Mouse (Mus musculus): Measurements from ENCODE around the gene Zp1. TPM values are rescaled to one million over a fixed set of nuclear protein-coding genes. Genes with fewer than 3 reads are reported as not detected.

The Zp1 gene
- polyA plus RNA-seq, 1 experiment from 2014 or later: 0.10 TPM

- Histone ChIP-seq H3K27ac (no peak overlapping the region), H3K4me3 (no peak overlapping the region), H3K9ac (no peak overlapping the region), H3K9me3 (no peaks in the 10 kb centered on the region), H3K27me3 (no peaks in the 10 kb centered on the region), H3K36me3 (no peaks in the 10 kb centered on the region), H3K4me1 (no peaks in the 10 kb centered on the region), H3K4me2 (replicated peaks) (no peak overlapping the region)
- no peak for ATAC-seq (ENCODE audit: insufficient number of reproducible peaks, insufficient read depth, low FRiP score, low TSS enrichment)
- WGBS: 85% methylated on average over 10 of the region's 10 CpGs
Observed at GRCm38 (mm10) chr19:10918321-10918991, 2.0 kb downstream of the Zp1 start.

GRCm38 (mm10) chr19:10916506-10916905 is 3.9 kb downstream of the Zp1 start:
- no peaks in the 10 kb centered on the region for H3K9me3 ChIP-seq
- H3K4me2 ChIP-seq (replicated peaks): no peak overlapping the region

GRCm38 (mm10) chr19:10914870-10915269 is 5.6 kb downstream of the Zp1 start:
- no peak overlapping the region for H3K9ac ChIP-seq
- H3K4me3 ChIP-seq: no peak overlapping the region
- no peaks in the 10 kb centered on the region for H3K27me3 ChIP-seq
- 71% methylated on average over 2 of the region's 2 CpGs for WGBS
- no peaks in the 10 kb centered on the region for H3K4me1 ChIP-seq
- no peaks in the 10 kb centered on the region for H3K36me3 ChIP-seq
- no peaks in the 10 kb centered on the region for H3K9me3 ChIP-seq
- H3K27ac ChIP-seq: no peak overlapping the region
- no peak overlapping the region for H3K4me2 ChIP-seq (replicated peaks)
- no peak for ATAC-seq (ENCODE audit: insufficient number of reproducible peaks, insufficient read depth, low FRiP score, low TSS enrichment)

More at GRCm38 (mm10) chr19:10916506-10916905, 3.9 kb downstream of the Zp1 start:
- Histone ChIP-seq H3K4me1 (no peaks in the 10 kb centered on the region), H3K36me3 (no peaks in the 10 kb centered on the region), H3K27ac (no peak overlapping the region), H3K27me3 (no peaks in the 10 kb centered on the region), H3K4me3 (no peak overlapping the region), H3K9ac (no peak overlapping the region)
- 73% methylated on average over 5 of the region's 5 CpGs for WGBS
- ATAC-seq (ENCODE audit: insufficient number of reproducible peaks, insufficient read depth, low FRiP score, low TSS enrichment): no peak

GRCm38 (mm10) chr19:10914291-10914690 is 6.1 kb downstream of the Zp1 start:
- 68% methylated on average over 7 of the region's 7 CpGs for WGBS
- no peak for ATAC-seq (ENCODE audit: insufficient number of reproducible peaks, insufficient read depth, low FRiP score, low TSS enrichment)
- Histone ChIP-seq H3K9me3 (no peaks in the 10 kb centered on the region), H3K27me3 (no peaks in the 10 kb centered on the region), H3K4me3 (no peak overlapping the region), H3K36me3 (no peaks in the 10 kb centered on the region), H3K4me1 (no peaks in the 10 kb centered on the region), H3K9ac (no peak overlapping the region), H3K27ac (no peak overlapping the region), H3K4me2 (replicated peaks) (no peak overlapping the region)

- H3K9me3 ChIP-seq: no peaks in the 10 kb centered on the region
- H3K4me1 ChIP-seq: no peaks in the 10 kb centered on the region
- no peak overlapping the region for H3K4me2 ChIP-seq (replicated peaks)
- no peak overlapping the region for H3K9ac ChIP-seq
- H3K4me3 ChIP-seq: no peak overlapping the region
- WGBS: 70% methylated on average over 6 of the region's 6 CpGs
- no peak for ATAC-seq (ENCODE audit: insufficient number of reproducible peaks, insufficient read depth, low FRiP score, low TSS enrichment)
- H3K27me3 ChIP-seq: no peaks in the 10 kb centered on the region
- peaks cover 43% of the 10 kb centered on the region for H3K36me3 ChIP-seq
- peak overlapping the region; percentile 74 for H3K27ac ChIP-seq
Observed at GRCm38 (mm10) chr19:10909087-10909721, 11.2 kb downstream of the Zp1 start.

- no peak overlapping the region for H3K9ac ChIP-seq
- ATAC-seq (ENCODE audit: insufficient number of reproducible peaks, insufficient read depth, low FRiP score, low TSS enrichment): no peak
- H3K27me3 ChIP-seq: no peaks in the 10 kb centered on the region
Observed at GRCm38 (mm10) chr19:10907891-10908290, 12.5 kb downstream of the Zp1 start.

GRCm38 (mm10) chr19:10905728-10906000 is 14.8 kb downstream of the Zp1 start:
- no peak for ATAC-seq (ENCODE audit: insufficient number of reproducible peaks, insufficient read depth, low FRiP score, low TSS enrichment)
- 87% methylated on average over 5 of the region's 5 CpGs for WGBS
- Histone ChIP-seq H3K27me3 (no peaks in the 10 kb centered on the region), H3K27ac (peak overlapping the region; percentile 68), H3K9me3 (no peaks in the 10 kb centered on the region), H3K4me2 (replicated peaks) (no peak overlapping the region), H3K9ac (no peak overlapping the region), H3K36me3 (peaks cover 78% of the 10 kb centered on the region), H3K4me3 (no peak overlapping the region), H3K4me1 (no peaks in the 10 kb centered on the region)

More at GRCm38 (mm10) chr19:10907891-10908290, 12.5 kb downstream of the Zp1 start:
- Histone ChIP-seq H3K36me3 (peaks cover 56% of the 10 kb centered on the region), H3K4me1 (no peaks in the 10 kb centered on the region), H3K4me3 (no peak overlapping the region), H3K9me3 (no peaks in the 10 kb centered on the region), H3K4me2 (replicated peaks) (no peak overlapping the region), H3K27ac (no peak overlapping the region)
- WGBS: 53% methylated on average over 3 of the region's 3 CpGs

GRCm38 (mm10) chr19:10904927-10905727 is 15.3 kb downstream of the Zp1 start:
- Histone ChIP-seq H3K4me3 (no peak overlapping the region), H3K4me2 (replicated peaks) (no peak overlapping the region), H3K27me3 (no peaks in the 10 kb centered on the region), H3K27ac (peak overlapping the region; percentile 68), H3K4me1 (no peaks in the 10 kb centered on the region), H3K9me3 (no peaks in the 10 kb centered on the region), H3K9ac (no peak overlapping the region), H3K36me3 (peaks cover 83% of the 10 kb centered on the region)
- ATAC-seq (ENCODE audit: insufficient number of reproducible peaks, insufficient read depth, low FRiP score, low TSS enrichment): peak; percentile 73; the same call in 1 of the 2 replicates
- 57% methylated on average over 7 of the region's 7 CpGs for WGBS

- H3K27me3 ChIP-seq: no peaks in the 10 kb centered on the region
- no peak for ATAC-seq (ENCODE audit: insufficient number of reproducible peaks, insufficient read depth, low FRiP score, low TSS enrichment)
- H3K4me3 ChIP-seq: no peak overlapping the region
- WGBS: 93% methylated on average over 5 of the region's 5 CpGs
- H3K36me3 ChIP-seq: peaks cover 89% of the 10 kb centered on the region
- no peaks in the 10 kb centered on the region for H3K4me1 ChIP-seq
- H3K9me3 ChIP-seq: no peaks in the 10 kb centered on the region
- no peak overlapping the region for H3K4me2 ChIP-seq (replicated peaks)
- peak overlapping the region; percentile 55; the same call in 1 of the 2 replicates for H3K27ac ChIP-seq
- no peak overlapping the region for H3K9ac ChIP-seq
Observed at GRCm38 (mm10) chr19:10904512-10904911, 15.9 kb downstream of the Zp1 start.

GRCm38 (mm10) chr19:10901046-10901445 is 19.4 kb downstream of the Zp1 start:
- Histone ChIP-seq H3K9ac (no peak overlapping the region), H3K4me3 (no peak overlapping the region), H3K27ac (no peak overlapping the region), H3K4me1 (peaks cover 9% of the 10 kb centered on the region), H3K9me3 (no peaks in the 10 kb centered on the region), H3K27me3 (no peaks in the 10 kb centered on the region), H3K4me2 (replicated peaks) (no peak overlapping the region), H3K36me3 (peaks cover 86% of the 10 kb centered on the region)
- ATAC-seq (ENCODE audit: insufficient number of reproducible peaks, insufficient read depth, low FRiP score, low TSS enrichment): no peak
- 91% methylated on average over 5 of the region's 5 CpGs for WGBS

- no peak overlapping the region for H3K27ac ChIP-seq
- no peak overlapping the region for H3K9ac ChIP-seq
- H3K4me1 ChIP-seq: peaks cover 12% of the 10 kb centered on the region
- H3K9me3 ChIP-seq: no peaks in the 10 kb centered on the region
- ATAC-seq (ENCODE audit: insufficient number of reproducible peaks, insufficient read depth, low FRiP score, low TSS enrichment): no peak
- H3K4me2 ChIP-seq (replicated peaks): no peak overlapping the region
- no peaks in the 10 kb centered on the region for H3K27me3 ChIP-seq
- 84% methylated on average over 6 of the region's 6 CpGs for WGBS
- no peak overlapping the region for H3K4me3 ChIP-seq
- H3K36me3 ChIP-seq: peaks cover 79% of the 10 kb centered on the region
Observed at GRCm38 (mm10) chr19:10900315-10900714, 20.1 kb downstream of the Zp1 start.

- Histone ChIP-seq H3K27ac (no peak overlapping the region), H3K27me3 (no peaks in the 10 kb centered on the region), H3K4me2 (replicated peaks) (no peak overlapping the region), H3K9me3 (no peaks in the 10 kb centered on the region), H3K36me3 (peaks cover 51% of the 10 kb centered on the region), H3K9ac (no peak overlapping the region), H3K4me1 (peaks cover 12% of the 10 kb centered on the region), H3K4me3 (no peak overlapping the region)
- 88% methylated on average over 8 of the region's 8 CpGs for WGBS
- no peak for ATAC-seq (ENCODE audit: insufficient number of reproducible peaks, insufficient read depth, low FRiP score, low TSS enrichment)
Observed at GRCm38 (mm10) chr19:10897491-10897890, 22.9 kb downstream of the Zp1 start.
